Comparison of ENCODE assay signal across 25 mouse cellular contexts in the genomic region with DNA sequence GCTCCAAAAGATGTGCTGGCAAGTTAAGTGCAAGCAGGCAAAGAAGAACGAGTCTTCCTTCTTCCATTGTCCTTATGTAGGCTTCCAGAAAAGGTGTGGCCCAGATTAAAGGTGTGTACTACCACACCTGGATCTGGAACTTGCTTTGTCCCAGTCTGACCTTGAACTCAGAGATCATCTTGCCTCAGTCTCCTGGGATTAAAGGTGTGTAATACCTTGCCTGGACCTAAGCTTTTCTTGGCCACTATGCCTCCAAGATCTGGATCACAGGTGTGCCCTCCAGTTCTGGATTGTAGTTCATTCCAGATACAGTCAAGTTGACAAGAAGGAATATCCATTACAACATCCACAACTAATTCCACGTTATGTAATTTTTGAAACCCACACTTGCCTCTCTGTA.
"Had no signal": no experiment of that assay in that cellular context is flagged by ENCODE, and none has a peak within 500 bp of the region (broad histone marks: within the 10 kb centered on the region; RNA-seq: fewer than 3 reads in every experiment).

No protein-coding gene starts in this region.

- H3K9me3 ChIP-seq: embryonic facial prominence, embryonic 10.5 days; embryonic facial prominence, embryonic 12.5 days; embryonic facial prominence, embryonic 13.5 days; embryonic facial prominence, embryonic 15.5 days; forebrain, embryonic 10.5 days; forebrain, embryonic 12.5 days; forebrain, embryonic 13.5 days; forebrain, embryonic 15.5 days had no signal

- H3K4me1 ChIP-seq: embryonic facial prominence, embryonic 12.5 days; embryonic facial prominence, embryonic 13.5 days; embryonic facial prominence, embryonic 15.5 days; forebrain, embryonic 10.5 days; forebrain, embryonic 13.5 days; forebrain, embryonic 15.5 days had no signal

- H3K36me3 ChIP-seq: embryonic facial prominence, embryonic 10.5 days; embryonic facial prominence, embryonic 12.5 days; embryonic facial prominence, embryonic 13.5 days; embryonic facial prominence, embryonic 15.5 days; forebrain, embryonic 10.5 days; forebrain, embryonic 12.5 days; forebrain, embryonic 15.5 days had no signal

- H3K27me3 ChIP-seq: embryonic facial prominence, embryonic 12.5 days; embryonic facial prominence, embryonic 13.5 days; embryonic facial prominence, embryonic 15.5 days; forebrain, embryonic 12.5 days; forebrain, embryonic 13.5 days; forebrain, embryonic 15.5 days had no signal

- H3K4me3 ChIP-seq: embryonic facial prominence, embryonic 10.5 days; embryonic facial prominence, embryonic 12.5 days; embryonic facial prominence, embryonic 13.5 days; embryonic facial prominence, embryonic 15.5 days; erythroblast, embryonic 14.5 days; forebrain, embryonic 10.5 days; forebrain, embryonic 12.5 days; forebrain, embryonic 13.5 days; forebrain, embryonic 15.5 days; gastrocnemius, adult 2 months; heart, adult 2 months had no signal

- DNase-seq: cerebellum, adult 8-10 months; cerebellum, adult 9-10 months; cerebellum, adult 9-11 months; cerebellum, postnatal 10 days; cerebellum, postnatal 14 days; cerebellum, postnatal 25 days; cerebellum, postnatal 36 days; embryo, embryonic 11 days; gastrocnemius, adult 2 months; gastrocnemius, postnatal 10 days; gastrocnemius, postnatal 14 days; gastrocnemius, postnatal 25 days; gastrocnemius, postnatal 36 days; heart, adult 11 months; heart, adult 18-20 months; heart, adult 2 months had no signal

- H3K27ac ChIP-seq: embryonic facial prominence, embryonic 10.5 days; embryonic facial prominence, embryonic 12.5 days; embryonic facial prominence, embryonic 13.5 days; embryonic facial prominence, embryonic 15.5 days; forebrain, embryonic 10.5 days; forebrain, embryonic 12.5 days; forebrain, embryonic 13.5 days; forebrain, embryonic 15.5 days; gastrocnemius, adult 2 months; heart, adult 2 months had no signal
